Mouse (Mus musculus) Patski (cell line): ENCODE data around the gene Lamtor5. TPM values are rescaled to one million over a fixed set of nuclear protein-coding genes. Genes with fewer than 3 reads are reported as not detected.

ENCODE experiments used
- ATAC-seq: fragments of 100-300 bp; one replicate; pipeline ENCODE4 v1.8.0; 2021
- CTCF ChIA-PET: fragments of 350-600 bp; sonication (Branson Sonifier 250); formaldehyde crosslinking; loops from one replicate; lab custom pipeline; 2022; ENCODE audit warnings: inconsistent platforms; lab: Charles Lee
- POLR2A ChIA-PET: fragments of 350-600 bp; sonication (Branson Sonifier 250); formaldehyde crosslinking; loops from one replicate; lab custom pipeline; 2022; ENCODE audit warnings: antibody characterized with exemption, inconsistent platforms; lab: Charles Lee
- DNase-seq: peaks from one replicate; pipeline ENCODE4 v3.0.0-alpha.2; 2011; ENCODE audit warnings: low read depth, low spot score
- H3K27me3 ChIP-seq: fragments of 371-371 bp; one replicate; pipeline ENCODE4 v1.5.1; 2021
- CTCF ChIP-seq: fragments of 100-300 bp; IDR thresholded peaks from one replicate; pipeline ENCODE4 v1.5.1; 2021
- in situ Hi-C: fragments of 300-500 bp; cut with MboI; formaldehyde crosslinking; loops from 3 replicates; pipeline ENCODE4 v1.11.1; 2018; ENCODE audit warnings: low pct_unique_long_range_greater_than_20kb, mixed read lengths
- polyA plus RNA-seq: library from polyadenylated mRNA; unstranded; gene quantifications from one replicate; pipeline ENCODE4 v1.2.3, GENCODE M21; 2021

Gene Lamtor5
- 137 TPM for polyA plus RNA-seq

DNA sequence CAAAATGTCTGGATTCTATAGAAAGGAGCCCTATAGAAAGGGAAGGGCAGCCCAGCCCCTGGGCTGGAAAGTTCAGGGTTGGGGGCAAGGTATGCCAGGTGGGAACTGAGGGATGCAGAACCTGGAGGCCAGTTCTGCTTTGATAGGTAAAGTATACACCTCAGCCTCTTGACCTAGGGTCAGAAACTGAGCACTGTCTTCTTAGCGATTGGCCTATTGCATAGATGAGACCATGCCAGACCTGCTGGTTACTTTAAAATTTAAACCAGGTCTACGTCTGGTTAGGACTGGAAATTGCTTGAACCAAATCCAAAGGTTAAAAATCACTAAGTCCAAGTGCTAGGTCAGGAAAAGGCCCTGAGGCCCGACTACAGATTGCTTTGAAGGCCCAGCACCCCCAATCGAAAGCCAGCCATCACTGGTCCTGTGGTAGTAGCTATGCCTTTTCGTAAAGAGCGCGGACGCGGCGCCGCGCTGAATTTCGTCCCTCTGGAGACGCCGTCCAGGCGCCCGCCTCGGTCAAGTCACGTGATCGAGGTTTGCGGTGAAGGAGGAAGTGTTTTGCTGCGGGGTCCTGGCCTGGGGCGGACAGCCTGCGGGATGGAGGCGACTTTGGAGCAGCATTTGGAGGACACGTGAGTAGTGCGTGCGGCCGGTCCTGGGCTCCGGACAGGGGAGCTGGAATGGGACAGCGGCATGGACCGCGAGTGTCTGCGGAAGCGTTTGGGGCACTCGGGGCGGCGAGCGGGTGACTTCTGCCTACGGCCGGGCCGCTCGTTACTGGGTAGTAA, at the start of gene Lamtor5:
TSS of gene Lamtor5 (plus strand) at position 380 of the 791 bp plus-strand sequence.
- DNase-seq (peak; percentile 64), ATAC-seq (peak; percentile 80)
- in situ Hi-C loops = loop anchor here (10.0 kb wide), 2 partner anchors 184 to 186 kb away; no protein-coding TSS in a partner anchor
- CTCF ChIA-PET = interaction anchor here (0.8 to 1.4 kb wide), 6 partner anchors 11 to 193 kb away, joined by 3 to 5 read pairs (median 3); partner anchors contain the start of gene A630076J17Rik
- POLR2A ChIA-PET = interaction anchor here (1.1 to 1.9 kb wide), 2 partner anchors 11 to 54 kb away, joined by 3 to 8 read pairs; partner anchors contain the start of gene Rbm15
- TF ChIP-seq CTCF = no peak
- no peaks in the 10 kb centered on the region for H3K27me3 ChIP-seq

GRCm38 (mm10) chr3:107229221-107229620, 49.4 kb upstream of the Lamtor5 start:
- POLR2A ChIA-PET = interaction anchor here (0.7 to 0.9 kb wide), 2 partner anchors 197 to 248 kb away, joined by 3 to 7 read pairs; no protein-coding TSS in a partner anchor
- in situ Hi-C loops = no loop called here
- CTCF ChIA-PET = interaction anchor here (0.9 to 10.1 kb wide), 3 partner anchors 13 to 236 kb away, joined by 3 to 98 read pairs (median 23); no protein-coding TSS in a partner anchor
- DNase-seq (no peak), ATAC-seq (no peak)
- peaks cover 12% of the 10 kb centered on the region for H3K27me3 ChIP-seq
- TF ChIP-seq CTCF = no peak

DNA sequence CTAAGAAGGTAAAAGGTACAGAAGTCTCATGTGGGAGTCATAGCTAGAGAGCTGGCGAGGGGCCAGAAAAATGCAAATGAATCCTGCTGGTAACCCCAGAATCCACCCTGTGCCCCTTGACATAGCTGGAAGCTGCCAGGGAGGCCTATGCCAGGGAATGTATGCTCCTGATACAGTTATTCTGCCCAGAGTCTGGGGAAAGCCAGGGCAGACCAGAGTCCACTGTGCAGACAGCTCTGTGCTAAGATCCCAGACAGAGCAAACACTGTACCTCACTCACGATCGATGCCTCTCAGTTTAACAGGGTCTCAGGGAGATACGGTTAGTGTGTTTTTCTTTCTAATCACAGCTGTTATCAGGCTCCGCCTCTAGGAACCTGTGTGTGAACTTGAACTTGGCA, 48.8 kb upstream of the Lamtor5 start:
- in situ Hi-C loops = loop anchor here (5.0 to 10.0 kb wide), 3 partner anchors 42 to 345 kb away; no protein-coding TSS in a partner anchor
- CTCF ChIA-PET = interaction anchor here (1.1 to 10.1 kb wide), 6 partner anchors 13 to 236 kb away, joined by 4 to 98 read pairs (median 5); partner anchors contain the start of gene Lamtor5
- TF ChIP-seq CTCF = no peak
- ATAC-seq (no peak), DNase-seq (no peak)
- H3K27me3 ChIP-seq = peaks cover 12% of the 10 kb centered on the region
- POLR2A ChIA-PET = interaction anchor here (0.7 to 1.0 kb wide), 2 partner anchors 26 to 196 kb away, joined by 3 to 4 read pairs; no protein-coding TSS in a partner anchor

- DNase-seq (no peak), ATAC-seq (no peak)
- CTCF ChIA-PET = interaction anchor here (1.1 to 10.1 kb wide), 7 partner anchors 13 to 235 kb away, joined by 3 to 98 read pairs (median 5); partner anchors contain the start of gene Lamtor5
- POLR2A ChIA-PET = interaction anchor here (1.0 kb wide), 1 partner anchor 25 kb away, joined by 4 read pairs; no protein-coding TSS in a partner anchor
- peaks cover 10% of the 10 kb centered on the region for H3K27me3 ChIP-seq
- in situ Hi-C loops = loop anchor here (5.0 to 10.0 kb wide), 3 partner anchors 42 to 344 kb away; no protein-coding TSS in a partner anchor
- TF ChIP-seq CTCF = no peak
Measured at GRCm38 (mm10) chr3:107230527-107230926, 48.1 kb upstream of the Lamtor5 start, which contains the start of gene A630076J17Rik. Gene A630076J17Rik, plus strand, starts transcription at chr3:107230614.

DNA sequence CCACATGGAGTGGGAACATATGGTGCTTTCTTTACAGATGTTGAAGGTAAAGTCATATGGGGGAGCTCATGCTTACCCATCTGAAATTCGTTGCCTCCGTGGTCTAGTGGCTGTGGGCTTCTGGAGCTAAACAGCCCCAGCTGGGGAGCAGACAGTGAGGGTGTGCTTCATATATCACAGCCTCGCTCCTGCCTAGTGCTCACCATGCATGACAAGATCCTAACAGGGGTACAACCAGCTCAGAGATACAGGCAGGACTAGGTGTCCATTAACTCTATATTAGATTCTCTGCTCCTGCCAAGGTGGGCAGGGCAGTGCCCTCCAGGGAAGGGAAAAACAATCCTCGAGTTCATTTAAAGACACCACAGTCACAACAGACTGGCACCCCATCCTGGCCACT, 47.5 kb upstream of the Lamtor5 start:
- no peak for ATAC-seq
- in situ Hi-C loops = loop anchor here (5.0 to 10.0 kb wide), 3 partner anchors 41 to 344 kb away; no protein-coding TSS in a partner anchor

GRCm38 (mm10) chr3:107233351-107233813, 45.3 kb upstream of the Lamtor5 start:
- ATAC-seq (peak; percentile 79), DNase-seq (peak; percentile 49)
- ChIA-PET CTCF (interaction anchor here (0.7 to 10.1 kb wide), 8 partner anchors 13 to 238 kb away, joined by 3 to 98 read pairs (median 8); no protein-coding TSS in a partner anchor), POLR2A (interaction anchor here (0.7 kb wide), 1 partner anchor 560 kb away, joined by 3 read pairs; no protein-coding TSS in a partner anchor)
- peak; percentile 97 for TF ChIP-seq CTCF
- H3K27me3 ChIP-seq = peaks cover 6% of the 10 kb centered on the region
- in situ Hi-C loops = loop anchor here (5.0 to 10.0 kb wide), 3 partner anchors 39 to 341 kb away; no protein-coding TSS in a partner anchor

More for the DNA sequence above, 47.5 kb upstream of the Lamtor5 start:
- no peak for TF ChIP-seq CTCF
- ChIA-PET POLR2A (no interaction called here), CTCF (interaction anchor here (1.1 to 10.1 kb wide), 7 partner anchors 12 to 234 kb away, joined by 3 to 98 read pairs (median 5); partner anchors contain the start of gene Lamtor5)
- DNase-seq = no peak
- H3K27me3 ChIP-seq = peaks cover 9% of the 10 kb centered on the region

- ChIA-PET CTCF (interaction anchor here (0.7 to 10.1 kb wide), 8 partner anchors 12 to 238 kb away, joined by 3 to 98 read pairs (median 8); no protein-coding TSS in a partner anchor), POLR2A (interaction anchor here (1.2 kb wide), 1 partner anchor 35 kb away, joined by 4 read pairs; no protein-coding TSS in a partner anchor)
- in situ Hi-C loops = loop anchor here (5.0 to 10.0 kb wide), 3 partner anchors 38 to 341 kb away; no protein-coding TSS in a partner anchor
- ATAC-seq (no peak), DNase-seq (no peak)
- H3K27me3 ChIP-seq = peaks cover under 1% of the 10 kb centered on the region
- TF ChIP-seq CTCF = no peak
Measured at GRCm38 (mm10) chr3:107233945-107234344, 44.7 kb upstream of the Lamtor5 start.

GRCm38 (mm10) chr3:107238051-107238450, 40.6 kb upstream of the Lamtor5 start:
- in situ Hi-C loops = loop anchor here (10.0 kb wide), 1 partner anchor 337 kb away; no protein-coding TSS in a partner anchor
- H3K27me3 ChIP-seq = peaks cover 16% of the 10 kb centered on the region
- ChIA-PET POLR2A (no interaction called here), CTCF (interaction anchor here (1.2 to 1.5 kb wide), 4 partner anchors 10 to 40 kb away, joined by 3 to 5 read pairs (median 3); partner anchors contain the start of gene Lamtor5)
- TF ChIP-seq CTCF = no peak
- ATAC-seq (no peak), DNase-seq (no peak)

- no peak for DNase-seq
- CTCF ChIA-PET = interaction anchor here (1.2 to 1.5 kb wide), 3 partner anchors 9 to 39 kb away, joined by 3 read pairs; partner anchors contain the start of gene Lamtor5
- POLR2A ChIA-PET = no interaction called here
Measured at GRCm38 (mm10) chr3:107238471-107238980, 40.1 kb upstream of the Lamtor5 start.

More at GRCm38 (mm10) chr3:107238471-107238980, 40.1 kb upstream of the Lamtor5 start:
- no peak for TF ChIP-seq CTCF
- peaks cover 21% of the 10 kb centered on the region for H3K27me3 ChIP-seq
- no peak for ATAC-seq
- in situ Hi-C loops = loop anchor here (10.0 kb wide), 1 partner anchor 336 kb away; no protein-coding TSS in a partner anchor
